Mouse (Mus musculus) thymus, postnatal 36 days (tissue): ENCODE results near the gene Fcnb.

Source experiments
- DNase-seq, 2 experiments: peaks; one replicate each; pipeline ENCODE4 v3.0.0; 2022; ENCODE audit warnings: mixed read lengths in 2 of 2

Gene Fcnb

GRCm38 (mm10) chr2:28075616-28076187 lies 9.0 kb downstream of the Fcnb start:
- DNase-seq = no peak

GRCm38 (mm10) chr2:28068537-28068878 lies 16.2 kb downstream of the Fcnb start:
- DNase-seq = no peak

DNA sequence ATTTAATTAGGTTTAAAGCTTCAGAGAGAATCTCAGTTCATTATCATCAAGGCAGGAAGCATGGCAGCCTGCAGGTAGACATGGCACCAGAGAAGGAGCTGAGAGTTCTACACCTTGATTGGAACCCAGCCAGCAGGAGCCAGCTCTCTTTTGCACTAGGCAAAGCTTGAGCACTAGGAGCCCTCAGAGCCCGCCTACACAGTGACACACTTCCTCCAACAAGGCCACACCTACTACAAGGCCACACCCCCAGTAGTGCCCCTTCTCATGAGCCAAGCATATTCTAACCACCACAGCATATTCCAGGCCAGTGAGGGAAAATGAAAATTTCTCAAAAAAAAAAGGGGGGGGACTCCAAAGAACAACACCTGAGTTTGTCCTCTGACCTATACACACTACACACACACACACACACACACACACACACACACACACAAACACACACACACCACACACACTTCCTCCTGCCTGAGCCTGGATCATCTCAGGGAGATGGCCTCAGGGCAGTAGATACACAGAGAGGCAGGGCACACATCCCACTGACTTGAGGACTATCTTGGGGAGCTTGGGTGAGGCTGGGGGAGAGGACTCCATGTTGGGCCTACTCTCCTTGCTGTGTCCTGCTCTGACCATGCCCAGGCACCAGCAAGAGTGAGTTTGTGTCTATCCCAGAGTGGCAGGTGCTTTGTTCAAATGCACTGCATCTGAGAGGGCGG lies 16.7 kb downstream of the Fcnb start:
- DNase-seq = peak in 1 of 2 experiments; percentile 7

GRCm38 (mm10) chr2:28067175-28067574 lies 17.5 kb downstream of the Fcnb start:
- DNase-seq = no peak

GRCm38 (mm10) chr2:28066686-28067085 lies 18.0 kb downstream of the Fcnb start:
- no peak for DNase-seq

GRCm38 (mm10) chr2:28065081-28065651 lies 19.5 kb downstream of the Fcnb start:
- no peak for DNase-seq

- DNase-seq = no peak
Measured at GRCm38 (mm10) chr2:28064339-28065080, 20.2 kb downstream of the Fcnb start.

- DNase-seq = no peak
Measured at GRCm38 (mm10) chr2:28063711-28064338, 20.9 kb downstream of the Fcnb start.

DNA sequence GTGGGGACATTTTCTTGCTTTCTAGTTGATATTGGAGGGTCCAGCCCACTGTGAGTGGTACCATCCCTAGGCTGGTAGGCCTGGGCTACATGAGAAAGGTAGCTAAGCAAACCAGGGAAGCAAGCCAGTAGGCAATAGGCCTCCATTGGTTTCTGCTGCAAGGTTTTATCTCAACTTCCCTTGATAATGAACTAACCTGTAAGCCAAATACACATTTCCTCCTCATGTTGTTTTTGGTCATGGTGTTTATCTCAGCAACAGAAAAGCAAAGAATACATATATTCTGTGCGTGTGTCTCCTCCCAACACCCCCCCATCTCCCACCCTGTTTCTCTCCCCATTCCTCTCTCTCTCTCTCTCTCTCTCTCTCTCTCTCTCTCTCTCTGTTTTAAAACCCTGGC lies 24.8 kb downstream of the Fcnb start:
- no peak for DNase-seq

DNA sequence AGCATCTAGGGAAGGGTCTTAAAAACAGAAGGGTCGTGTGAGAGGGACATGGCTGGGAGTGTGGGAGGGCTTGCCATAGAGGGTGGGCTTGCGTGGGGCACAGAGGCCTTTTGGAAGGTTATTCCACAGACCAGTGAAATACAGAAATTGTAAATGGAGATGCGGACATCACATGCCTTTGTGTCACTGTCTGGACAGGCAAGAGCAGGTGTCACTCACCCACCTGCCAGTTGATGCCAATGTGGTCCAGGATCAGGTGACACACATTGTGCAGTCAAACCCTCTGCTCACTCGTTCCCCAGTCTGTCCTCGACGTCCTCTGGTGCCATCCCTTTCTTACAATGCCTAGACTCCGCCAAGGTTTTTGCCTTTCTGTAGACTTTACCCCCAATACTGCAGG lies 37.6 kb downstream of the Fcnb start:
- DNase-seq = no peak

- DNase-seq = no peak
Measured at GRCm38 (mm10) chr2:28046311-28046710, 38.4 kb downstream of the Fcnb start.

DNA sequence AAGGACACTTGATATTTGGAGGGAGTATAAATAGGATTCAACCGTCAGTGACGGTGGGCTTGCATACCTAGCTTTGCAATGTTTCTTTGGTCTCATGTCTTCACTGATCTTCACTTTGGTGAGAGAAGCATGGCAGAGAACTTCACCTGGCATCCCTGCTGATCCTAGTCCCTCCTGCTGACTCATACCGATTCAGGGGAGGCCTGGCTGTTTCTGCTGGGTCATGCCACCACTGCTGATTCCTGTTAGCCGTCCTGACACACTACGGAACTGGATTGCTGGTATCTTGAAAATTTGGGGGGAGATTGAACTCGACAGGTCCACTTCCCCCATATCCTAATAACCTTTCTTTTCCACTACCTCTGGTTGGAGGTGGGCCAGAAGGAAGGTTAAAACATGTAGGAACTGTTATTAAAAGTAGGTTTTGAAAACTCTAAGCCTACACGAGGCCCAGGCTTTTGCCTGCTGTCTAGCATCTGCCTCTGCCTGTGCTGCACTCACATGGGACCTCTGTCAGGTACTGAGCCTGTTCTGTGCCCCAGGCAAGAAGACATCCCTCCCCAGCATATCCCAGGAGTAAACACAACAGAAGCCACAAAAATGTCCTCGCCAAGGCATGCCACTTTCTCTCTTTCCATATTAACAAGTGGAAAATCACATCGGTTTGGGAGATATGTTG lies 39.6 kb downstream of the Fcnb start:
- no peak for DNase-seq

DNA sequence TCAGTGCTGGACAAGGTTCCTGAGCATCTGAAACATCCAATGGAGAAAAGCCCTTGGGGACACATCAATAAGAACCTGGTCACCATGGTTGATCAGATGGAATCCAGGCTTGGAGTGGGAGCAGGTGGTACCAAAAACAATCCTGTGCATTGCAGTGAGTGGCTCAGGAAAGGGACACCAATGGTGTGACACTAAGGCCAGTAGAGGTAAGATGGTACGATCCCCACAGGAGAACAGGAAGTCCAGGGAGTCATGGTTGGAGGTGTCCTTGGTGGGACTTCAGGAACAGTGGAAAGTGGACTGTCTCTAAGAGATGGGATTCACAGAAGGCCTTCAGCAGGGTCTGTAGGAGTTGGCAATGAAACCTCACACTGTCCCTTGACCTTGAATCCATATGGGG lies 44.2 kb downstream of the Fcnb start:
- no peak for DNase-seq

- no peak for DNase-seq
Measured at GRCm38 (mm10) chr2:28039647-28040325, 44.9 kb downstream of the Fcnb start.

- no peak for DNase-seq
Measured at GRCm38 (mm10) chr2:28038391-28039096, 46.1 kb downstream of the Fcnb start.

GRCm38 (mm10) chr2:28037505-28038390 lies 46.9 kb downstream of the Fcnb start:
- DNase-seq = no peak

GRCm38 (mm10) chr2:28036788-28037187 lies 47.9 kb downstream of the Fcnb start:
- no peak for DNase-seq

- DNase-seq = no peak
Measured at GRCm38 (mm10) chr2:28034011-28034710, 50.5 kb downstream of the Fcnb start.

- DNase-seq = no peak
Measured at GRCm38 (mm10) chr2:28032469-28032868, 52.2 kb downstream of the Fcnb start.

DNA sequence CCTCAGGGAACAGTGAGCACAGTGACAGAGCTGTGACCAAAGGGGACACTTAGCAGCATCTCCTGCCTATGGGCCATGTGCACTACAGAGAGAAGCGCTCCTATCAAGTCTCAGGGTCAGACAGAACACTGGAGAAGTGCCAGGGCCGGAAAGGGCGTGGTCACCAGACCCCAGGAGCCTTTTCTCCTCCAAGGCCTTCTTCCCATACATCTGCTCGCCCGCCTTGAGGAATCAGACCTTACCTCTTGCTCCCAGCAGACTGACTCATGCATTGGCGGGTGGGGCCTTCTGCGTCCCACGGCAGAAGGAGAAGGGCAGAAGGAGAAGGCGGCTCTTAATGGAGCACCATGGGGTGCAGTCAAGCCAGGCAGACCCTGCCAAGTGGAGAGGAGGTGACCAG lies 52.8 kb downstream of the Fcnb start:
- no peak for DNase-seq
